Mouse (Mus musculus) right cerebral cortex, adult 18-20 months (tissue): ENCODE measurements around the gene Rbbp9.
A peak's percentile ranks its signal among the peaks of the same experiment; 100 is the strongest.
"Not testable (repeated sequence)": the region's sequence is repeated elsewhere in the genome, so short reads cannot be mapped to it uniquely, and the experiment has no call there.

Experiments
- DNase-seq: peaks from one replicate; pipeline ENCODE4 v3.0.0; 2022; ENCODE audit warnings: mixed read lengths

The Rbbp9 gene

GRCm38 (mm10) chr2:144550529-144550928, at the start of gene Rbbp9:
Gene Rbbp9 (minus strand): TSS chr2:144550869.
- DNase-seq: peak; percentile 75

GRCm38 (mm10) chr2:144599831-144600687, 49.4 kb upstream of the Rbbp9 start, which contains the start of gene Dtd1:
Gene Dtd1 (plus strand): TSS chr2:144599897.
- DNase-seq: peak; percentile 93

GRCm38 (mm10) chr2:144598006-144598405, 47.3 kb upstream of the Rbbp9 start:
- no peak for DNase-seq

- peak; percentile 91 for DNase-seq
Measured at GRCm38 (mm10) chr2:144593951-144594651, 43.4 kb upstream of the Rbbp9 start, which contains the start of gene Smim26. Gene Smim26 (plus strand): TSS chr2:144594054.

- DNase-seq: not testable (repeated sequence)
Measured at GRCm38 (mm10) chr2:144593036-144593435, 42.4 kb upstream of the Rbbp9 start.

- no peak for DNase-seq
Measured at GRCm38 (mm10) chr2:144588723-144589122, 38.1 kb upstream of the Rbbp9 start.

GRCm38 (mm10) chr2:144555820-144556552, 5.3 kb upstream of the Rbbp9 start, which contains the start of gene Sec23b:
Gene Sec23b (plus strand): TSS chr2:144556229.
- peak; percentile 98 for DNase-seq

- DNase-seq: no peak
Measured at GRCm38 (mm10) chr2:144555286-144555819, 4.7 kb upstream of the Rbbp9 start.

- DNase-seq: no peak
Measured at GRCm38 (mm10) chr2:144553905-144554304, 3.2 kb upstream of the Rbbp9 start.

GRCm38 (mm10) chr2:144547559-144547958, 3.1 kb downstream of the Rbbp9 start:
- DNase-seq: no peak

GRCm38 (mm10) chr2:144545481-144545880, 5.2 kb downstream of the Rbbp9 start:
- no peak for DNase-seq

GRCm38 (mm10) chr2:144545061-144545460, 5.6 kb downstream of the Rbbp9 start:
- no peak for DNase-seq

- no peak for DNase-seq
Measured at GRCm38 (mm10) chr2:144544630-144545029, 6.0 kb downstream of the Rbbp9 start.

GRCm38 (mm10) chr2:144543670-144544069, 7.0 kb downstream of the Rbbp9 start:
- no peak for DNase-seq

GRCm38 (mm10) chr2:144541246-144541645, 9.4 kb downstream of the Rbbp9 start:
- no peak for DNase-seq

- no peak for DNase-seq
Measured at GRCm38 (mm10) chr2:144537123-144537522, 13.5 kb downstream of the Rbbp9 start.

GRCm38 (mm10) chr2:144527821-144528174, 22.9 kb downstream of the Rbbp9 start:
- no peak for DNase-seq

GRCm38 (mm10) chr2:144526981-144527820, 23.5 kb downstream of the Rbbp9 start, which contains the start of the genes Dzank1 and Polr3f:
Gene Dzank1 (minus strand): TSS chr2:144527414.
Gene Polr3f (plus strand): TSS chr2:144527718.
- DNase-seq: peak; percentile 98

GRCm38 (mm10) chr2:144525856-144526255, 24.8 kb downstream of the Rbbp9 start:
- peak; percentile 59 for DNase-seq

- no peak for DNase-seq
Measured at GRCm38 (mm10) chr2:144519772-144520171, 30.9 kb downstream of the Rbbp9 start.

- no peak for DNase-seq
Measured at GRCm38 (mm10) chr2:144514619-144515018, 36.0 kb downstream of the Rbbp9 start.

- DNase-seq: no peak
Measured at GRCm38 (mm10) chr2:144502134-144502533, 48.5 kb downstream of the Rbbp9 start.
